Mouse (Mus musculus) limb, embryonic 15.5 days (tissue): ENCODE results near the gene Skint11. TPM values are rescaled to one million over a fixed set of nuclear protein-coding genes. Genes with fewer than 3 reads are reported as not detected.
"Not testable (repeated sequence)": the region's sequence is repeated elsewhere in the genome, so short reads cannot be mapped to it uniquely, and the experiment has no call there.

Source experiments
- ATAC-seq: fragments of 200-750 bp; cut with Nextera tagmentation; 2 replicates; pipeline ENCODE4 v1.8.0; 2017; ENCODE audit warnings: low read depth, moderate TSS enrichment; ENCODE audit not compliant: insufficient number of reproducible peaks, low FRiP score, low TSS enrichment
- H3K27ac ChIP-seq: fragments of 300-500 bp; sonication (generic); 2 replicates; pipeline ENCODE4 v1.5.1; 2015; ENCODE audit warnings: moderate library complexity, mild to moderate bottlenecking, inconsistent platforms
- H3K27me3 ChIP-seq: fragments of 300-500 bp; sonication (generic); 2 replicates; pipeline ENCODE4 v1.6.1; 2015; ENCODE audit warnings: inconsistent platforms
- H3K36me3 ChIP-seq: fragments of 300-500 bp; sonication (generic); 2 replicates; pipeline ENCODE4 v1.6.1; 2015; ENCODE audit warnings: inconsistent platforms
- H3K4me1 ChIP-seq: fragments of 300-500 bp; sonication (generic); 2 replicates; pipeline ENCODE4 v1.6.1; 2015; ENCODE audit warnings: inconsistent platforms
- H3K4me2 ChIP-seq: fragments of 300-500 bp; sonication (generic); 2 replicates; pipeline ENCODE4 v1.6.1; 2015; ENCODE audit warnings: mild to moderate bottlenecking, inconsistent platforms
- H3K4me3 ChIP-seq: fragments of 300-500 bp; sonication (generic); 2 replicates; pipeline ENCODE4 v1.5.1; 2015; ENCODE audit warnings: mild to moderate bottlenecking, inconsistent platforms
- H3K9ac ChIP-seq: fragments of 300-500 bp; sonication (generic); 2 replicates; pipeline ENCODE4 v1.6.1; 2015; ENCODE audit warnings: inconsistent platforms
- H3K9me3 ChIP-seq: fragments of 300-500 bp; sonication (generic); 2 replicates; pipeline ENCODE4 v1.6.1; 2016; ENCODE audit warnings: inconsistent platforms
- WGBS: fragments of 180-500 bp; shearing (Covaris S2); methylation state at CpG from one replicate; pipeline ENCODE4 v1.1.7; 2015; 5-methylcytosine and 5-hydroxymethylcytosine counted together
- polyA plus RNA-seq: library from polyadenylated mRNA; unstranded; fragments of >200 nt; fragmentation: Nextera tagmentation; extraction: Ambion mirVana; gene quantifications from 2 replicates; pipeline ENCODE4 v1.2.1, GENCODE M21; 2015

Gene Skint11
- polyA plus RNA-seq: not detected in 2 replicates

GRCm38 (mm10) chr4:114163084-114163483 lies at the start of gene Skint11:
Gene Skint11, plus strand, starts transcription at chr4:114163384.
- Histone ChIP-seq H3K4me3 (no peak within 1 kb of the TSS), H3K27ac (no peak within 1 kb of the TSS), H3K9ac (no peak within 1 kb of the TSS), H3K4me2 (no peak within 1 kb of the TSS), H3K36me3 (no peaks in the 10 kb centered on the region), H3K27me3 (no peaks in the 10 kb centered on the region), H3K4me1 (no peaks in the 10 kb centered on the region), H3K9me3 (no peaks in the 10 kb centered on the region)
- ATAC-seq: no peak
- 68% methylated on average over 1 of the region's 1 CpGs for WGBS

GRCm38 (mm10) chr4:114161149-114161548 lies 2.0 kb upstream of the Skint11 start:
- no peak overlapping the region for H3K4me3 ChIP-seq
- no peaks in the 10 kb centered on the region for H3K9me3 ChIP-seq
- H3K4me1 ChIP-seq: no peaks in the 10 kb centered on the region
- H3K9ac ChIP-seq: no peak overlapping the region
- H3K36me3 ChIP-seq: no peaks in the 10 kb centered on the region
- no peak overlapping the region for H3K4me2 ChIP-seq
- ATAC-seq: no peak
- H3K27me3 ChIP-seq: no peaks in the 10 kb centered on the region
- H3K27ac ChIP-seq: no peak overlapping the region

GRCm38 (mm10) chr4:114172898-114173297 lies 9.7 kb downstream of the Skint11 start:
- not testable (repeated sequence) for H3K9ac ChIP-seq, H3K4me1 ChIP-seq, H3K4me2 ChIP-seq, H3K36me3 ChIP-seq, ATAC-seq, H3K4me3 ChIP-seq, H3K27ac ChIP-seq, H3K27me3 ChIP-seq, H3K9me3 ChIP-seq
- WGBS: 23% methylated on average over 6 of the region's 6 CpGs

GRCm38 (mm10) chr4:114256906-114257305 lies 93.7 kb downstream of the Skint11 start:
- not testable (repeated sequence) for H3K9ac ChIP-seq, H3K4me1 ChIP-seq, H3K4me2 ChIP-seq, H3K27me3 ChIP-seq, H3K9me3 ChIP-seq, ATAC-seq, H3K27ac ChIP-seq, H3K4me3 ChIP-seq, H3K36me3 ChIP-seq
- WGBS: 62% methylated on average over 1 of the region's 1 CpGs

Other genes starting within 250 kb of the Skint11 start
- not detected in 2 replicates for gene Skint5, start 163.9 kb upstream of the Skint11 start, polyA plus RNA-seq
- 2.7 and 3.1 TPM in 2 replicates for gene Trabd2b, start 243.3 kb downstream of the Skint11 start, polyA plus RNA-seq